Mouse (Mus musculus) frontal cortex, adult 2 months (tissue): ENCODE measurements around the gene Psen1. TPM values are rescaled to one million over a fixed set of nuclear protein-coding genes. Genes with fewer than 3 reads are reported as not detected.

Experiments used
- DNase-seq, 2 experiments: peaks; one replicate each; pipeline ENCODE4 v3.0.0; 2022; ENCODE audit warnings: low spot score in 1 of 2; ENCODE audit errors: extremely low spot score in 1 of 2
- polyA plus RNA-seq: library from polyadenylated mRNA; depleted of rRNA; stranded (reverse); fragments of >200 nt; gene quantifications from 2 replicates; pipeline ENCODE4 v1.2.3, GENCODE M21; 2012; rRNA removed

Psen1 gene
- polyA plus RNA-seq, 1 experiment, result 34.8 TPM

DNA sequence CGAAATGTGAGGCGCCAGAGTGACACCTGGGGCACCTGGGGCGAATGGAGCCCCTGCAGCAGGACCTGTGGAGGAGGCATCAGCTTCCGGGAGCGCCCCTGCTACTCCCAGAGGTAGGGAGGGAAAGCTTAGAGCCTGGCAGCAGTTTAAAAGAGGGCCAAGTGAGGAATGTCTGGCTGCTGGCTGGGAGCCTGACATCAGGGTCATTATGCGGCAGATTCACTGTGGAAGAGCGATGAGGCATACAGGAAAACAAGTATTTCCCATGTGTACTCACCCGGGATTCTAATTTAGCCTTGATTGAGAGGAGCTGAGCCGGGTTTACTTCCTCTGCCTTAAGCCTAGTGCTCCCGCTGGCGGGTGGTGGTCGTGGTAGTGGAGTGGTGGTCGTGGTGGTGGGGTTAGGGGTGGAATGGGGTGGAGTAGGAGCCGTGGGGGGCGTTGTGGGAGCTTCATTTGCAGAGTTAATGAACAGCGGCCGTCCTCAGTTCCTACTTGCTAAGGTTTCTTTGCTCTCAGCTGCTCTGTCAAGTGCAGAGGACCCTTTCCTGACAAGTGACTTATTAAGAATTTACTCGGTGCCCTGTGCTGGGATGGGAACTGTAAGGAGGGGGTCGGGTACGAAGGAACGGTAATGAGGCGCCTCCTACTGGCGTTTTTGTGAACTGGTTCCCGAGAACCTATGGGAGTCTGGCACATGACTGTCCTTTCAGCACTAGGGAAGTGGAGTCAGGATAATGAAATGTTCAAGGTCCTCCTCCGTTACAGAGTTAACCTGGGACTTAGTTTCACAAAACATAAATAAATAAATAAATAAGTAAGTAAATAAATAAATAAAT, 82.7 kb downstream of the Psen1 start:
- peak in 1 of 2 experiments; percentile 53 for DNase-seq

DNA sequence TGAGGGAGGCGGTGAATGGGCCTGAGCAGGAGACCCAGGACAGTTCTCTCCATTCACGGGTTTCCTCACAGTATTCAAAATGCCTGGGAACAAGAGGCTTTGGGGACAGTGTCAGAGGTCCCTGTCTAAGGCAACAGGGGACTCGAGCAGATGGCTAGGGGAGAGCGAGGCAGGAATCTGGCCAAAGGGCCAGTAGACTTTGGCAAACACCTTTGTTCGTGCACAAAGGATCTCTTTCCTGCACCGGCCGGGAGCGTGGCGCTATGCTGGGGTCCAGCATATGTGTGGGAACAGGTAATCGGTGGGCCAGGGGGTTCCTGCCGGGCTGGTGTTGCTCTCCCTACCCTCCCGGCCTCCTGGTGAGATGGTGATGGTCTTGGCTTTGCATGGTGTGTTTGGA, 87.7 kb downstream of the Psen1 start:
- no peak for DNase-seq

DNA sequence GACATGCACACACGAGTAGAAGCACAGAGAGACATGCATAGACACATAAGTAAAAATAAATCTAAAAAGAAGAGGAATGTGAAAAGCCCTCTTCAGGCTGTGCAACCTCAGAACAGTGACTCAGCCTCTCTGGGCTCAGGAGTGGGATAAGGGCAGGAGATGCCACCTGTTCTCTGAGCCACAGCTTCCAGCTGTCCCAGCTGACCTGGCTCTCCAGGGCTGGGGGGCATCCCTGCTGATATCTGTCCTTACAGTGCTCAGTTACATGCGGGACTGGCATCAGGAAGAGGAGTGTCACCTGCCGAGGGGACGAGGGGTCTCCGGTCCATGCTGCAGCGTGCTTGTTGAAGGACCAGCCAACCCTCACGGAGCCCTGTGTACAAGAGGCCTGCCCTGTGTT, 88.8 kb downstream of the Psen1 start:
- DNase-seq, result no peak

DNA sequence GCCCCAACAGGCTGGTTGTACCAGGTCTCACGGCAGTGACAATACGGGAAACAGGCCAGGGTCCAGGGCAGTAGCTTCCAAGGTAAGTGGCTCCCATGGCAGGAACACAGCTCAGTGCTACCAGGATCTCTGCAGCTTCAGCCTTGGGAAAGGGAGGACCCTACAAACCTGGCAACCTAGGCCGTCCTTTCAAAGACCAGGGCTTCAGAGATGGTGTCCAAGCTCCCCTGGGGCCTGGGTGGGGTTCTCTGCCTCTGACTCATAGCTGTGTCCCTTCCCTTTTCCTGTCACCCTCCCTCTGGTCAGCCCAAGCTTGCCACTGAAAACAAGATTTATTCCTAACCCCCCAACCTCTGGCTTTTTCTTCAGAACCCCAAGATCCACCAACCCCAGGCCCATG, 92.2 kb downstream of the Psen1 start:
- DNase-seq, result no peak

DNA sequence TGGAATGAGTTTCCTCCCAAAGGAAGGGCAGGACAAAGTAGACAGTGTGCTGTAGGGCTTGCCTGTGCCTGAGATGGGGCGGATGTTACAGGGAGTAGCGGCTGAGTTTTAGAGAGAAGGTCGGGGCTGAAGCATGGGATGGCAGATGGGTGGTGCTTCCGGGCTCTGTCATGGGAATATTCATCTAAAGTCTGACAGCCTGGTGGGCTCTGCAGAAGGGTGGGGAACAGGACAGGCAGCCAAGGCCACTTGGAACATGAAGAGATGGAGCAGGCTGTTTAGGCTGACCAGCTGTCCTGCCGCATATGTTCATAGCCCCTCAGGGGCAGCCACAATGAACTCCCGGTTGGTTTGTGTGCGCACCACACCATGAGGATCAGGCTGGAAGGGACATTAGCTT, 93.3 kb downstream of the Psen1 start:
- DNase-seq, result no peak

DNA sequence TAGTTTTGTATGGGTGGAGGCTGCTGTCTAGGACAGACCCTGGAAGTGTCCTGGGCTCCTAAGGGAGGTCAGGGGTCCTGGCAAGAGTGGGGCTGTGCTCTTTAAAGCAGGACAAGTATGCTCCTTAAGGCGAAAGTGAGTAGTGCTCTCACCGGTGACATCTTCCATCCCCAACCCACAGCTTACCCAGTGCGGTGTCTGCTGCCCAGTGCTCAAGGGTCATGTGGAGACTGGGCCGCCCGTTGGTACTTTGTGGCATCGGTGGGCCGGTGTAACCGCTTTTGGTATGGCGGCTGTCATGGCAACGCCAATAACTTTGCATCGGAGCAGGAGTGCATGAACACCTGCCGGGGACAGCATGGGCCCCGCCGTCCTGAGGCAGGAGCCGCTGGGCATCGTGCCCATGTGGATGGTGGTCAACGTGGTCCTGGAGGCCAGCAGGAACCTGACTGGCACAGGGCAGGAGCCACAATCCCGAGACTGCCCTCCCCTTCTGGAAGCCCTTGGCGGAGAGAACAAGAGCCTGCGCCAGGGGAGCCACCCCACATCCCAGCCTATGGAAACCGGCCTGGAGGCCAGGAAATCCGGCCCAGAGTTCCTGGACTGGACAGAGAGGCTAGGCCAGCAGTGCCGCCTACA, 93.8 kb downstream of the Psen1 start:
- DNase-seq, result no peak

DNA sequence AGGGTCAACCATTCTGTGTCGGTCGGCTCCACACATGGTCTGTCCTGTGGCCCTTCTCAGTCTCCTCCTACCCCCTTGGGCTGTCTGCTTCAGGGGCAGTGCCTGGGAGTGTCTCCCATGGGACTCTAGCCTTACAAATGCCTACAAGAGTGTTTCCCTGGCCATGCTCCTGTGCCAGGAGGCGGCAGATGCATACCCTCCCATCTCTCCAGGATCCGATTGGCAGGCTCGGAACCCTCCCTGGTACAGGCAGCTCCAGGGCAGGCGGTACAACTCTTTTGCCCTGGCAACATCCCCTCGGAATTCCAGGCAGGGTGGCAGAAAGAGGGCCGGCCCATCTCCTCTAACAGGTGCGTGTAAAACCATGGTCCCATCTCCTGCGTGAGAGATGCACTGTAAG, 94.7 kb downstream of the Psen1 start:
- no peak for DNase-seq

Other genes starting within 250 kb of the Psen1 start
- gene Dpf3, start 200.4 kb upstream of the Psen1 start, polyA plus RNA-seq, result 5.9 and 7.3 TPM in 2 replicates
- 35.2 and 37.8 TPM in 2 replicates for gene Dcaf4, start 167.7 kb upstream of the Psen1 start, polyA plus RNA-seq
- gene Zfyve1, start 90.9 kb upstream of the Psen1 start, polyA plus RNA-seq, result 37.7 and 45.8 TPM in 2 replicates
- 179 and 181 TPM in 2 replicates for gene Rbm25, start 56.9 kb upstream of the Psen1 start, polyA plus RNA-seq
- gene Papln, start 75.5 kb downstream of the Psen1 start, polyA plus RNA-seq, result 3.0 and 3.4 TPM in 2 replicates
- 71.7 and 73.3 TPM in 2 replicates for gene Numb, start 233.8 kb downstream of the Psen1 start, polyA plus RNA-seq